Mouse (Mus musculus): Measurements from ENCODE around the gene Knl1. TPM values are rescaled to one million over a fixed set of nuclear protein-coding genes. Genes with fewer than 3 reads are reported as not detected.

The Knl1 gene
- polyA plus RNA-seq, 1 experiment from 2014 or later = 74.0 TPM

GRCm38 (mm10) chr2:119019538-119019937, 27.4 kb upstream of the Knl1 start:
- Histone ChIP-seq H3K36me3 (replicated peaks) (peaks cover 63% of the 10 kb centered on the region), H3K4me3 (no peak overlapping the region), H3K9me3 (no peaks in the 10 kb centered on the region; the same call in 1 of the 2 replicates), H3K4me1 (peaks cover 11% of the 10 kb centered on the region), H3K27ac (no peak overlapping the region), H3K27me3 (ENCODE audit: poor library complexity, severe bottlenecking) (no peaks in the 10 kb centered on the region)
- DNase-seq (ENCODE audit: extremely low spot score, low spot score) = no peak
- WGBS = 64% methylated on average over 4 of the region's 4 CpGs

- H3K27me3 ChIP-seq (ENCODE audit: poor library complexity, severe bottlenecking) = no peaks in the 10 kb centered on the region
- H3K36me3 ChIP-seq (replicated peaks) = peaks cover 71% of the 10 kb centered on the region
- no peaks in the 10 kb centered on the region for H3K9me3 ChIP-seq
- H3K27ac ChIP-seq = no peak overlapping the region
- peaks cover 15% of the 10 kb centered on the region for H3K4me1 ChIP-seq
- DNase-seq (ENCODE audit: extremely low spot score, low spot score) = no peak
- 94% methylated on average over 6 of the region's 6 CpGs for WGBS
- no peak overlapping the region for H3K4me3 ChIP-seq
Measured at GRCm38 (mm10) chr2:119023154-119023660, 23.7 kb upstream of the Knl1 start.

GRCm38 (mm10) chr2:119024536-119025238, 22.2 kb upstream of the Knl1 start:
- H3K36me3 ChIP-seq (replicated peaks) = peaks cover 58% of the 10 kb centered on the region
- no peak for DNase-seq (ENCODE audit: extremely low spot score, low spot score)
- no peak overlapping the region for H3K4me3 ChIP-seq
- no peak overlapping the region for H3K27ac ChIP-seq
- H3K27me3 ChIP-seq (ENCODE audit: poor library complexity, severe bottlenecking) = no peaks in the 10 kb centered on the region
- H3K9me3 ChIP-seq = no peaks in the 10 kb centered on the region
- WGBS = 71% methylated on average over 9 of the region's 9 CpGs
- peaks cover 16% of the 10 kb centered on the region for H3K4me1 ChIP-seq

GRCm38 (mm10) chr2:119025239-119025616, 21.7 kb upstream of the Knl1 start:
- DNase-seq (ENCODE audit: extremely low spot score, low spot score) = no peak
- no peaks in the 10 kb centered on the region for H3K27me3 ChIP-seq (ENCODE audit: poor library complexity, severe bottlenecking)
- H3K4me3 ChIP-seq = no peak overlapping the region
- H3K4me1 ChIP-seq = peaks cover 17% of the 10 kb centered on the region
- WGBS = 76% methylated on average over 4 of the region's 4 CpGs
- H3K9me3 ChIP-seq = no peaks in the 10 kb centered on the region
- H3K36me3 ChIP-seq (replicated peaks) = peaks cover 55% of the 10 kb centered on the region
- no peak overlapping the region for H3K27ac ChIP-seq

GRCm38 (mm10) chr2:119026951-119027350, 20.0 kb upstream of the Knl1 start:
- Histone ChIP-seq H3K27ac (no peak overlapping the region), H3K9me3 (no peaks in the 10 kb centered on the region), H3K4me3 (no peak overlapping the region), H3K36me3 (replicated peaks) (peaks cover 39% of the 10 kb centered on the region), H3K4me1 (peaks cover 17% of the 10 kb centered on the region), H3K27me3 (ENCODE audit: poor library complexity, severe bottlenecking) (no peaks in the 10 kb centered on the region)
- WGBS = 91% methylated on average over 4 of the region's 4 CpGs
- DNase-seq (ENCODE audit: extremely low spot score, low spot score) = no peak

- H3K4me3 ChIP-seq = peak within 1 kb of the TSS; percentile 80
- H3K27me3 ChIP-seq (ENCODE audit: poor library complexity, severe bottlenecking) = no peaks in the 10 kb centered on the region
- H3K9me3 ChIP-seq = no peaks in the 10 kb centered on the region
- DNase-seq (ENCODE audit: extremely low spot score, low spot score) = peak; percentile 90
- H3K36me3 ChIP-seq (replicated peaks) = peaks cover 20% of the 10 kb centered on the region
- peak within 1 kb of the TSS; percentile 78 for H3K27ac ChIP-seq
- peaks cover 17% of the 10 kb centered on the region for H3K4me1 ChIP-seq
- WGBS = under 1% methylated on average over 28 of the region's 28 CpGs
Measured at GRCm38 (mm10) chr2:119028941-119029551, 17.9 kb upstream of the Knl1 start, which contains the start of gene Ccdc32. Gene Ccdc32, minus strand, starts transcription at chr2:119029393.

- Histone ChIP-seq H3K27ac (no peak overlapping the region), H3K4me1 (peaks cover 33% of the 10 kb centered on the region), H3K27me3 (ENCODE audit: poor library complexity, severe bottlenecking) (no peaks in the 10 kb centered on the region), H3K36me3 (replicated peaks) (peaks cover 7% of the 10 kb centered on the region), H3K4me3 (no peak overlapping the region), H3K9me3 (no peaks in the 10 kb centered on the region)
- 72% methylated on average over 4 of the region's 4 CpGs for whole genome bisulfite sequencing
- no peak for DNase-seq (ENCODE audit: extremely low spot score, low spot score)
Measured at GRCm38 (mm10) chr2:119032191-119032590, 14.7 kb upstream of the Knl1 start.

GRCm38 (mm10) chr2:119034656-119035396, 12.1 kb upstream of the Knl1 start, which contains the start of gene Rpusd2:
Gene Rpusd2, plus strand, starts transcription at chr2:119034790.
- peaks cover 33% of the 10 kb centered on the region for H3K36me3 ChIP-seq (replicated peaks)
- H3K9me3 ChIP-seq = no peaks in the 10 kb centered on the region
- H3K4me1 ChIP-seq = peaks cover 16% of the 10 kb centered on the region
- H3K27me3 ChIP-seq (ENCODE audit: poor library complexity, severe bottlenecking) = no peaks in the 10 kb centered on the region
- under 1% methylated on average over 49 of the region's 49 CpGs for WGBS
- peak within 1 kb of the TSS; percentile 89 for H3K4me3 ChIP-seq
- peak; percentile 98 for DNase-seq (ENCODE audit: extremely low spot score, low spot score)
- peak within 1 kb of the TSS; percentile 94 for H3K27ac ChIP-seq

- no peaks in the 10 kb centered on the region for H3K9me3 ChIP-seq
- peak overlapping the region; percentile 94 for H3K27ac ChIP-seq
- peaks cover 16% of the 10 kb centered on the region for H3K4me1 ChIP-seq
- DNase-seq (ENCODE audit: extremely low spot score, low spot score) = no peak
- peaks cover 38% of the 10 kb centered on the region for H3K36me3 ChIP-seq (replicated peaks)
- no peaks in the 10 kb centered on the region for H3K27me3 ChIP-seq (ENCODE audit: poor library complexity, severe bottlenecking)
- WGBS = 11% methylated on average over 7 of the region's 7 CpGs
- H3K4me3 ChIP-seq = peak overlapping the region; percentile 89
Measured at GRCm38 (mm10) chr2:119035397-119035745, 11.5 kb upstream of the Knl1 start.

GRCm38 (mm10) chr2:119040882-119041281, 6.0 kb upstream of the Knl1 start:
- H3K36me3 ChIP-seq (replicated peaks) = peaks cover 65% of the 10 kb centered on the region
- H3K27me3 ChIP-seq (ENCODE audit: poor library complexity, severe bottlenecking) = no peaks in the 10 kb centered on the region
- no peaks in the 10 kb centered on the region for H3K9me3 ChIP-seq
- no peak for DNase-seq (ENCODE audit: extremely low spot score, low spot score)
- H3K4me1 ChIP-seq = peaks cover 12% of the 10 kb centered on the region
- no peak overlapping the region for H3K4me3 ChIP-seq
- 63% methylated on average over 4 of the region's 4 CpGs for WGBS
- no peak overlapping the region for H3K27ac ChIP-seq

GRCm38 (mm10) chr2:119045163-119045562, 1.8 kb upstream of the Knl1 start:
- H3K36me3 ChIP-seq (replicated peaks) = peaks cover 29% of the 10 kb centered on the region
- no peak overlapping the region for H3K27ac ChIP-seq
- no peak for DNase-seq (ENCODE audit: extremely low spot score, low spot score)
- H3K27me3 ChIP-seq (ENCODE audit: poor library complexity, severe bottlenecking) = no peaks in the 10 kb centered on the region
- WGBS = 76% methylated on average over 2 of the region's 2 CpGs
- no peak overlapping the region for H3K4me3 ChIP-seq
- no peaks in the 10 kb centered on the region for H3K9me3 ChIP-seq
- H3K4me1 ChIP-seq = peaks cover 20% of the 10 kb centered on the region

- peaks cover 27% of the 10 kb centered on the region for H3K4me1 ChIP-seq
- H3K27ac ChIP-seq = peak overlapping the region; percentile 97
- no peak for DNase-seq (ENCODE audit: extremely low spot score, low spot score)
- no peaks in the 10 kb centered on the region for H3K27me3 ChIP-seq (ENCODE audit: poor library complexity, severe bottlenecking)
- WGBS = 26% methylated on average over 4 of the region's 4 CpGs
- H3K4me3 ChIP-seq = peak overlapping the region; percentile 83
- H3K9me3 ChIP-seq = no peaks in the 10 kb centered on the region
- H3K36me3 ChIP-seq (replicated peaks) = peaks cover 14% of the 10 kb centered on the region
Measured at GRCm38 (mm10) chr2:119047849-119048248, 930 bp downstream of the Knl1 start.
